Mouse (Mus musculus) urinary bladder, postnatal 4 days (tissue): ENCODE data around the gene Gigyf1.

ENCODE experiments used
- DNase-seq, 2 experiments: peaks; one replicate each; pipeline ENCODE4 v3.0.0; 2021 to 2022; ENCODE audit warnings: low spot score in 2 of 2

Gene Gigyf1

DNA sequence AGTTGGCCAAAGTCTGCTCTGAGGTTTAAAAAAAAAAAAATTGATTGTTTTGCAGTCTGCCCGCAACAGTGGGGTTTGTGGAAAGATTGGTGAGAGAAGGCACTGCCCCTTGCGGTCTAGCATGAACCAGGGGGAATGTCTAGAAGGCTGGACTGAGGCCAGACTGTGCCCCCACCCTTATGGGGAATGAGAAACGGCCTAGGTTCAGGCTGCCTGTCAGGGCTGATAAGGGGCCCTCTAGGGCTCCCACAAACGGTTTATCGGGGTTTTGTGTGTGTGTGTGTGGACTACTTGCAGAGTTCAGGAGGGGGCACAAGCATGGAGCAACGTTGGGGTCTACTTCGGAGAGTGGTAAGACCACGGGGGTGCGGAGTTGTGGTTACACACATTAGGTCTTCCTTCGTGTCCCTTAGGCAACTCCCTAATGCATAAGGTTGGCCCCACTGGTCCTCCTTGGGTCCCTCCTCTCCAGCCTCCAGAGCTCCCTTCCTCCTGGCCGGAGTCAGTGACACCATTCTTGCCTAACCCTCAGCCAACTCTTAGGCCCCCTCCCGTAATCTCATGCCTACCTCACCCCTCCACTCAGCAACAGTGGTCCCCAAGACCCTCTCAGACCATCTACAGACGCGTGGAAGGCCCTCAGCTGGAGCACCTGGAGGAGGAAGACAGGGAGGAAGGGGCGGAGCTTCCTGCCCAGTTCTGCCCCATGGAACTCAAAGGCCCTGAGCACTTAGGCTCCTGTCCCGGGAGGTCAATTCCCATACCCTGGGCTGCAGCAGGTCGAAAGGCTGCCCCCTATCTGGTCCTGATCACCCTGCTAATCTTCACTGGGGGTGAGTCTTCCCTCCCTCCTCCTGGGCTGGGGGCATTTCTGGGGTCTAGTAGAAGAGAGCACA lies 52.6 kb downstream of the Gigyf1 start:
- DNase-seq, result no peak

DNA sequence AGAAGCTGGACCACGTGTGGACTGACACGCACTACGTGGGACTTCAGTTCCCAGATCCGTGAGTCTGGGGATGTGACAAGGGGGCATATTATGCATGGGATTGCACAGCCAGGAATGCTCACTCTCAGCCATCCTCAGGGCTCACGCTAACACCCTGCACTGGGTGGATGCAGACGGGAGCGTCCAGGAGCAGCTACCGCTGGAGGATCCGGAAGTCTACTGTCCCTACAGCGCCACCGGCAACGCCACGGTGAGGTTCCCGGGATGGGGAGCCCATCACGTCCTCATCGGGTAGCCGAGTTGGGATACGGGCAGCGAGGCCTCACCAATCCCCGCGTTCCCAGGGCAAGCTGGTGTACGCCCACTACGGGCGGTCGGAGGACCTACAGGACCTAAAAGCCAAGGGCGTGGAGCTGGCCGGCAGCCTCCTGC lies 56.1 kb downstream of the Gigyf1 start:
- DNase-seq, result no peak
